Mouse (Mus musculus) limb, embryonic 10.5 days (tissue): ENCODE measurements at regions not wholly inside any gene's neighbourhood (a gene's known extent, or its start where the extent isn't known, plus 50 kb on each side); places are given as distances from the start of the nearest gene placed in this dataset.

Experiments
- DNase-seq: peaks from one replicate; pipeline ENCODE4 v3.0.0-alpha.2; 2017; ENCODE audit warnings: low spot score
- H3K27ac ChIP-seq: fragments of 300-500 bp; sonication (generic); 2 replicates; pipeline ENCODE4 v1.5.1; 2016; ENCODE audit warnings: mild to moderate bottlenecking
- H3K27me3 ChIP-seq: fragments of 300-500 bp; sonication (generic); 2 replicates; pipeline ENCODE4 v1.6.1; 2016; ENCODE audit warnings: low read depth, mild to moderate bottlenecking; ENCODE audit not compliant: poor library complexity, severe bottlenecking
- H3K36me3 ChIP-seq: fragments of 300-500 bp; sonication (generic); 2 replicates; pipeline ENCODE4 v1.6.1; 2016; ENCODE audit warnings: mild to moderate bottlenecking, moderate library complexity
- H3K4me1 ChIP-seq: fragments of 300-500 bp; sonication (generic); 2 replicates; pipeline ENCODE4 v1.6.1; 2016
- H3K4me3 ChIP-seq: fragments of 300-500 bp; sonication (generic); 2 replicates; pipeline ENCODE4 v1.5.1; 2016; ENCODE audit warnings: mild to moderate bottlenecking, moderate library complexity
- H3K9me3 ChIP-seq: fragments of 300-500 bp; sonication (generic); replicated peaks from 2 replicates; pipeline ENCODE4 v1.6.1; 2016; ENCODE audit warnings: mild to moderate bottlenecking
- WGBS: fragments of 180-500 bp; shearing (Covaris S2); methylation state at CpG from one replicate; pipeline ENCODE4 v1.1.7; 2016; 5-methylcytosine and 5-hydroxymethylcytosine counted together

DNA sequence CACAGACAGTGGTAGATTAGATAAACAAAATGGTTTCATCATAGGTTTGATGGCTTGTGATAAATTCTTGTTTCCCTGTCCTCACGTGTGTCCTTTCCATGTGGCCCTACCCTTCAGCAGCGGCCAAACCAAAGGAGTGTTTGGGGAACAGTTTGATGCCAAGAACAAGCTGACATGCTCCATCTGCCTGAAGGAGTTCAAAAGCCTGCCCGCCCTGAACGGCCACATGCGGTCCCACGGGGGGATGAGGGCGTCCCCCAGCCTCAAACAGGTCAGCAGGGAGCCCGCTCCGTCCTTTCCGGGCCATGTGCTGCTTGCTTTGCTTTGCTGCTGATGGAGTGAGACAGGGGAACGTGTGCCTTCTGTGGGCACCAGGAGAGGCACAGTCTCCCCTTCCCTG lies 51.0 kb upstream of the Mrps10 start:
- H3K4me1 ChIP-seq, result no peaks in the 10 kb centered on the region
- peaks cover 68% of the 10 kb centered on the region for H3K36me3 ChIP-seq
- H3K4me3 ChIP-seq, result no peak overlapping the region
- no peak for DNase-seq
- WGBS, result 93% methylated on average over 11 of the region's 11 CpGs
- no peaks in the 10 kb centered on the region for H3K27me3 ChIP-seq
- H3K9me3 ChIP-seq, result no peaks in the 10 kb centered on the region
- H3K27ac ChIP-seq, result no peak overlapping the region

DNA sequence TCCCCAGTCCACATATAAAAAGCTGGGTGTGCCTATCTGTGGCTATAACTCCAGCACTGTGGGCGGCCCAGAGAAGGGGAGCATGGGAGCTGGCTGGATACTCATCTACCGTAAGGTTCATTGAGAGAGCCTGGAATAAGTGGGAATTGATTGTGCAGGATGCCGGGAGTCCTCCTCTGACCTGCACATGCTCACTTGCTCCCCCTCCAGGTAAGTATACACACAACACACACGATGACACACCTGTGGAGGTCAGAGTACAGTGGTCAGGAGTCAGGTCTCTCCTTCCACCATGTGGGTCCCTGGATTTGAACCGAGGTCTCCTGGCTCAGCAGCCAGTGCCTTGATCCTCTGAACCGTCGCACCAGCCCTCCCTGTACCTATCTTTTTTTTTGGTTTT lies 55.5 kb upstream of the Mrps10 start:
- WGBS, result 95% methylated on average over 7 of the region's 7 CpGs
- Histone ChIP-seq H3K4me1 (no peaks in the 10 kb centered on the region), H3K36me3 (peaks cover 53% of the 10 kb centered on the region), H3K4me3 (no peak overlapping the region), H3K9me3 (no peaks in the 10 kb centered on the region), H3K27ac (no peak overlapping the region), H3K27me3 (no peaks in the 10 kb centered on the region)
- DNase-seq, result no peak

DNA sequence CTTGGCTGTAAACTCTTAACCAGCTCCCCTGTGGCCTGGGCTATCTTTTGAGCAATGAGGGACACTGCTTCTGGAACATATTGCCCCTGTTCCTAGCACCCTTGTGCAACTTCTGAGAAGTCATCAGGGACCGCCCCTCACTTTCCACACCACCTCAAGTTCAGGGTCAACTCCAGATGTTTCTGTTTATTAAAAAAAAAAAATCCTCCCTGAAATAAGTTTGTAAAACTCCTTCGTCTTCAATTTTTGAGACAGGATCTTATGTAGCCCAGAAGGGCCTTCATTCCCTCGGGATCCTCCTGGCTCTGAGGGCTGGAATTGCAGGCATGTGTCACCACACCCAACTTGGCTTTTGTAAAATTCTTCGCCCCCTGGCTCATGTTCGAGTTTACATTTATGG lies 57.4 kb upstream of the Mrps10 start:
- WGBS, result 86% methylated on average over 5 of the region's 5 CpGs
- Histone ChIP-seq H3K9me3 (no peaks in the 10 kb centered on the region), H3K4me1 (no peaks in the 10 kb centered on the region), H3K27me3 (no peaks in the 10 kb centered on the region), H3K4me3 (no peak overlapping the region), H3K36me3 (peaks cover 47% of the 10 kb centered on the region), H3K27ac (no peak overlapping the region)
- no peak for DNase-seq

DNA sequence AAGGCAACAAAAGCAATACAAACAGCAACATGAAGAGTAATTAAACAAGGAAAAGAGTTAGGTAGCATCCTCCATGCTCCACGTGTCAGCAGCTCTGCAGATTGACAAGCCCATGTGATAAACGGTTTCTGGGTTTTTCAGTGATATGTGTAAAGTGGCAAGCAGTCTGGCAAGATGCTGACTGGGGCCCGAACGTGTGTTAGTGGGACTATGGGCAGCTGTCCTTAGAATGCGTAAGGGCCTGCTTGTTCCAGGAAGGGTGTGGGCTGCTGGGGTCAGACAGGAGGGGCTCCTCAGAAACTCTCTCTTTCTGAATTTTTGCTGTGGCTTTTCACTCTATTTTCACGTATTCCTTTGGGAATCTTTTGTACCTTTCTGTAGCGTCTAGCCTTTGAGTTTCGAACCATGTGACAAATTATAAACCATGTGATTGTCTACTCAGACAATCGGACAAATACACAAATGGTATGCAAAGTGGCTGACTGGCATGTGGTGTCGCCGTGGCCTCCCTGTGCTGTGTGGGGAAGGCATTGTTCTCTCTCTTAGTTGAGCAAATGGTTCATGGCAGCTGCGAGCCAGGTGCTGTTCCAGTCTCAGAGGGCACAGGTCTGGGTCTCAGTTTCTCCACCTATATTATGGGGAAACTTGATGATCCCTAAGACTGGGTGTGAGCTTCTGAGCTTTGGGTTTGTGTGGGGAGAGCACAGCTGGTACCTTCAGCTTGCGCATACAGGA lies 62.5 kb upstream of the Mrps10 start:
- 0 out of 2 replicates have a peak, but pooled peaks cover 15% of the 10 kb centered on the region for H3K36me3 ChIP-seq
- H3K4me3 ChIP-seq, result no peak overlapping the region
- no peaks in the 10 kb centered on the region for H3K4me1 ChIP-seq
- no peaks in the 10 kb centered on the region for H3K27me3 ChIP-seq
- no peak overlapping the region for H3K27ac ChIP-seq
- WGBS, result 89% methylated on average over 13 of the region's 13 CpGs
- no peak for DNase-seq
- H3K9me3 ChIP-seq, result no peaks in the 10 kb centered on the region

DNA sequence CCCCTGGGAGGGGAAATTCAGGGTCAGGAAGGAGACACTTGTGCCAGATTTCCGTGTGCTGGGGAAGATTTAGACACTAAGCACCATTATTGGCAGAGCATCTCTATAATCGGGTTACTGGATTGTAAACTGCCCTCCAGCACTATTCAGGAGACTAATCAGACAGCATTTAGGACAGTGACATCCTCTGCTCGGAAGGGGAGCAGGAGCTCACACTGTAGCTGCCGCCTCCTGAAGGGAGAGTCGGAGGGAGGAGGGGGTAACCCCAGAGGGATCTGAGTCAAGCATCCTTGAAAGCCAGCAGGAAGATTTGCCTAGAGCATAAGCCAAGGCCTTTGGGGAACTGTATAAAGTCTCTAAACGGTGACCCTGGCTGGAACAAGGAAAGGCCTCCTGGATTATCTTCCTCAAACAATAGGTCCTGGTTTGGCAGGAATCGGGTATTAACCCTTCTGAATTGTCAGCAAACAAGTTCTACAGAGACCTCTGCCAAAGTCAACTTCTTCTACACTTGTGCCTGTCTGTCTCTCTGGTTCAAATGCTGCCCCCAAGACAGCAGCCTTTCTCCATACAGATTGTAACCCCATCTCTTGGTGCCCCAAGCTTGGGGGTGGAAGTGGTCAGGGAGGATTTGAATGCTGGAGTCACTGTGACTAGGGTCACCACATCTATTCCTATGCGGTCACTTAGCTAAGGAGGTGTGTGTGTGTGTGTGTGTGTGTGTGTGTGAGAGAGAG lies 64.1 kb upstream of the Mrps10 start:
- Histone ChIP-seq H3K27ac (no peak overlapping the region), H3K36me3 (0 out of 2 replicates have a peak, but pooled peaks cover 8% of the 10 kb centered on the region), H3K27me3 (no peaks in the 10 kb centered on the region), H3K4me1 (0 out of 2 replicates have a peak, but pooled peaks cover 4% of the 10 kb centered on the region), H3K4me3 (no peak overlapping the region), H3K9me3 (no peaks in the 10 kb centered on the region)
- DNase-seq, result no peak
- WGBS, result 72% methylated on average over 8 of the region's 8 CpGs

DNA sequence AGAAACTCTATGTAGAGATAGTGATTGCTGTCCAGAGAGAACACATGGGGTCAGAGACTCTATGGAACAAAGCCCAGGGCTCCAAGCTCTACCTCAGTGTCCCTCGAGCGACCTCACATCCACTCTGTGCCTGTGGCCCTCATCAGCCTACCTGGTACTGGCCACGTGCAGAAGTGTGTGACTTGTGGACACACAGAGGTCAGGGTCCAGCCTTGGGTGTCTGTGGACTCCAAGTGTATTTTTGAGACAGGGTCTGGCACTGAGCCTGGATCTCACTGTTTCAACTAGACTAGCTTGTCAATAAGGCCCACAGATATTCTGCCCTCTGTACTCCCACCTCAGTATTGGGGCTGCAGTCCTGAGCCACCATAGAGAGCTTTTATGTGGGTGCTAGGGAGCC lies 65.1 kb upstream of the Mrps10 start:
- H3K9me3 ChIP-seq, result no peaks in the 10 kb centered on the region
- H3K4me1 ChIP-seq, result 0 out of 2 replicates have a peak, but pooled peaks cover 4% of the 10 kb centered on the region
- H3K27me3 ChIP-seq, result no peaks in the 10 kb centered on the region
- H3K36me3 ChIP-seq, result 0 out of 2 replicates have a peak, but pooled peaks cover 8% of the 10 kb centered on the region
- DNase-seq, result no peak
- WGBS, result 90% methylated on average over 3 of the region's 3 CpGs
- H3K4me3 ChIP-seq, result no peak overlapping the region
- no peak overlapping the region for H3K27ac ChIP-seq

DNA sequence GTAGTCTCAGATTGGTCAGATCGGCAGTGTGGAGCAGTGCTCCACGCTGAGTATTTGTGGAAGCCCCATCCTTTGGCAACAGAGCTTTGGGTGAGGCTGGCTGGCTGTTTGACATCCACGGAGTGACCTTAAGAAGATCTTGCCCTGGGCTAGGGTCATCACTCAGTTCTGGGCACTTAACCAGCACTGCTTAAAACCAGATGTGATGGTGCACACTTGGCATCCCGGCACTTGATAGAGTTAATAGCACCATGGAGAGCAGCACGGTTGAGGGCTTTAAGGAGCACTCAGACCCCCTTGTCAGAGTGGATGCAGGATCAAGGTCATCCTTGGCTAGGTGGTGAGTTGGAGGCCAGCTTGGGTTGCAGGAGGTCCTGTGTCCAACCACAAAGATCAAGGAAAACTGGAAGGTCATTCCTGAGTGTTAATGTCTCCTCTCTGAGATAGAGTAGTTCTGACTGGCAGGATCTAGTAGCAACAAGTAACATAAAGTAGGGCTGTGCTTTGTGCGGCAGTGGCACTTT lies 70.2 kb upstream of the Mrps10 start:
- Histone ChIP-seq H3K27ac (no peak overlapping the region), H3K4me3 (no peak overlapping the region), H3K4me1 (peaks cover 26% of the 10 kb centered on the region), H3K36me3 (no peaks in the 10 kb centered on the region), H3K9me3 (no peaks in the 10 kb centered on the region), H3K27me3 (no peaks in the 10 kb centered on the region)
- 86% methylated on average over 6 of the region's 6 CpGs for WGBS
- DNase-seq, result no peak

DNA sequence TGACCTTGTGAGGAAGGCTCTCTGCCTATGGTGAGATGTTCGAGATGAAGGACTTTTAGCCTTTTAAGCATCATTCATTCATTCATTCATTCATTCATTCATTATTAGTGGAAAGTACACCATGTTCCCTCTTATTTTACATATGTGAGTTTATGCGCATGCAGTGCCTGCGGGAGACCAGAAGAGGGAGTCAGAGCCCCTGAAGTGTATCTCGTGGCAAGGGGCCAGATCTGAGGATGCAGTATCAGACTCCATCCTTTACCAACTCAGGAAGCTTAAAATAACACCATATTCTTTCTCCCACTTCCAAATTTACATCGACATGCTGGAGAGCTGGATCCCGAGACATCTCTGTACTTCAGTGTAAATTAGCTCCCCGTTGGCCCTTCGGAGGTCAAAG lies 70.7 kb upstream of the Mrps10 start:
- Histone ChIP-seq H3K27me3 (no peaks in the 10 kb centered on the region), H3K27ac (no peak overlapping the region), H3K9me3 (no peaks in the 10 kb centered on the region), H3K4me3 (no peak overlapping the region), H3K36me3 (no peaks in the 10 kb centered on the region), H3K4me1 (peaks cover 28% of the 10 kb centered on the region)
- DNase-seq, result no peak
- 89% methylated on average over 8 of the region's 8 CpGs for WGBS

DNA sequence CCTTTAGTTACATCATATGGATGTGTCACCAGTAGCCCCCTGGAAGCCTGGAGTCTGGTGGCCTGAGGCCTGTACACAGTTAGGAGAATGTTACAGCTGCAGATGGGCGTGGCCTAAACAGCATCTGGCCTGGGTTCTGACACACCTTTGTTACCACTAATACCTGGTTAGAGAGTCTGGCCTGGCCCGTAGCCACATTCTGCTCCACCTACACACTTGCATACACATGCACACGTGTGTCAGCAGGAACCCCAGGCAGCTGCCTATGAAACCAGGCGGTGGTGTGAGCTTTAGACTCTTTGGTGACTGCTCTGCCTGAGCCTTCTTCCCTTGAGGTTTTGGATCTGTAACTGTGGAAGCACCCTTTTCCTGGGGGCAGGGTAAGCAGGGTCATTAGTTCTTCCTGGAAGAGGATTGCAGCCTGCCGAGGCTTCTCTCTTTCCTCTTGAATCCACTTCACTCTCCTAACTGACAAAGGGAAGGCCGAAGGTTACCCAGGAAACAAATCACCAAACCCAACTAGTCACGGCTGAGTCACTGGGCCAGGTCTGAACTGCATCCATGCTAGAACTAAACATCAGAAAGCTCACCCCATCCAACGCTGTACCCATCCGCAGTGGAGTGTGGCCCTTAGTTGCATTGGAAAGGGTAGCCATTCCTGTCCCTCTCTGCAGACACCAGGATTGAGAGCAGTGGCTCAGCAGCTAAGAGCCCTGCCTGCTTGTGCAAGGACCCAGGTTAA lies 71.8 kb upstream of the Mrps10 start:
- no peaks in the 10 kb centered on the region for H3K27me3 ChIP-seq
- H3K27ac ChIP-seq, result no peak overlapping the region
- no peak for DNase-seq
- 88% methylated on average over 9 of the region's 9 CpGs for WGBS
- H3K9me3 ChIP-seq, result no peaks in the 10 kb centered on the region
- H3K4me1 ChIP-seq, result peaks cover 28% of the 10 kb centered on the region
- H3K4me3 ChIP-seq, result no peak overlapping the region
- H3K36me3 ChIP-seq, result no peaks in the 10 kb centered on the region

DNA sequence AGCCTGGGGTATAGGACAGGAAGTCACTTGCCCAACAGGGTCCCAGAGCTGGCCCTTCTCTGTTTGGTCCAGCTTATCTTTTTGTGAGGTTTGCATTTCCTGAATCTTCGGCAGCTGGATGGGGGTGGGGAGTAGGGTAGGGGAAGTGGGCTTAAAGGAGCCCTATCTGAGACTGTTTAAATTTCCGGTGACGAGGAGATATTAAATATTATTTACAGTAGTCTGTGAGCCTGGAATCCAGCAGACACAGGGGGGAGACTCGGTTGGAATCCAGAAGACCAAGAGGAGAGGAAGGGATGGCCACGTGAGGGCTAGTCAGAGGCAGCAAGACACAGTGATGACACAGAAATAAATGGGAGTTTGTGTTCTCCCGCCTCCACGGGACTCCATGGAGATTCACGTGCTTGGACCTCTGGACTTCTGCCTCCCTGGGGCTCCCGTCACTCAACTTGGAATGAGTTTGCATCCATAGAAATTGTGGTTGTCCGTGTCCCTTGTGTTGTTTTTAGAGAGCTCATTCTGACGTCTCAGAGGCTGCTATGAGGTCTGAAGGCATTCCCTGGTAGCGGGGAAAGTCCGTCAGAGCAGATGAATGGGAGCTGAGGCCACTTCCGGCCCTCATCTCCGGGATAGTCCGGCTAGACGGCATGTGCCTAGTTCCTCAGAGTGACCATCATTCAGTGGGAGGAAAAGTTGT lies 73.2 kb upstream of the Mrps10 start:
- DNase-seq, result no peak
- 81% methylated on average over 17 of the region's 17 CpGs for WGBS

DNA sequence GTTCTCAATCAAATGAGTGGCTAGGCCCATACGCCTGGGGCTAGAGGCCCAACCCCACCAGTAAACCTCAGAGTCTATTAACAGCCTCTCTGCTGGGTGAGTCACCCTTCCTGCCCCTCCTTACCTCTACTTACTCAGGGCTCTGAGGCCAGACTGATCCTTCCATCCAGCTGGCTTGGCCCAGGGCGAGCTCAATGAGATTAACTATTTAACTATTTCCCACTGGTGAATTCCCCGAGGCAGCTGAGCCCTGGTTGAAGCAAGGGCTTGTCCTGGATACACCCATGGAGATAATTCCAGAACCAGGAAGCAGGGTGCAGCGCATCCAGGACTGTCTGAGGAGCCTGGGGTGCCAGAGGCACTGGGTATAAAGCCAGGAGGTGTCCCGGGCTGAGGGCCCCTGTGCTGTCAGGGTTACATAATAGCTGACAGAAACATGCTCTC lies 74.6 kb upstream of the Mrps10 start:
- H3K9me3 ChIP-seq, result no peaks in the 10 kb centered on the region
- no peaks in the 10 kb centered on the region for H3K27me3 ChIP-seq
- H3K4me3 ChIP-seq, result no peak overlapping the region
- no peak overlapping the region for H3K27ac ChIP-seq
- peaks cover 8% of the 10 kb centered on the region; the same call in 1 of the 2 replicates for H3K36me3 ChIP-seq
- peaks cover 24% of the 10 kb centered on the region for H3K4me1 ChIP-seq
- DNase-seq, result no peak
- WGBS, result 66% methylated on average over 5 of the region's 5 CpGs

More for the DNA sequence above, 73.2 kb upstream of the Mrps10 start:
- Histone ChIP-seq H3K27me3 (no peaks in the 10 kb centered on the region), H3K36me3 (peaks cover 6% of the 10 kb centered on the region; the same call in 1 of the 2 replicates), H3K4me1 (peaks cover 28% of the 10 kb centered on the region), H3K4me3 (no peak overlapping the region), H3K9me3 (no peaks in the 10 kb centered on the region), H3K27ac (peak overlapping the region; percentile 34; the same call in 1 of the 2 replicates)

DNA sequence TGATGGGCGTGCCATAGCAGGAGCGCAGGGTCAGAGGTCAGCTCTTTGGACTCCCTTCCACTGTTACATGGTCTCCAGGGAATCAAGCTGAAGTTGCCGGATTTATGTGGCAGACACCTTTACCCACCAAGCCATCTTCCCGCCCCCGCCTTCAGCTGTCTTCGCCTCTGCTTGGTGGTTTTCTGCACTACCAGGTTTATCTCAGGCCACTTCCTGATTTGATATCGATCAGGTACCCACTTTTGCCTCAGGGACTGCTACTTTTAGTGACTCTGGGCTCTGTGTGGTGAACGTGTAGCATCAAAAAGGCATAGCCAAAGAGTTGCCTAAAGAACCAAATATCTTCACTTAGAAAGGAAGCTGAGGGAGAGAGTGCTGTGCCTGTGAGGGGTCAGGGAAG lies 75.5 kb upstream of the Mrps10 start:
- Histone ChIP-seq H3K4me3 (no peak overlapping the region), H3K27me3 (no peaks in the 10 kb centered on the region), H3K27ac (no peak overlapping the region), H3K36me3 (peaks cover 16% of the 10 kb centered on the region), H3K4me1 (peaks cover 24% of the 10 kb centered on the region), H3K9me3 (no peaks in the 10 kb centered on the region)
- 94% methylated on average over 8 of the region's 8 CpGs for WGBS
- DNase-seq, result no peak
